Mouse (Mus musculus) midbrain, embryonic 16.5 days (tissue): ENCODE measurements around the gene Gm13695. TPM values are rescaled to one million over a fixed set of nuclear protein-coding genes. Genes with fewer than 3 reads are reported as not detected.

Experiments
- polyA plus RNA-seq: library from polyadenylated mRNA; unstranded; fragments of >200 nt; fragmentation: Nextera tagmentation; extraction: Ambion mirVana; gene quantifications from 2 replicates; pipeline ENCODE4 v1.2.1, GENCODE M21; 2015

Gene Gm13695
- polyA plus RNA-seq, 1 experiment from 2014 or later, result not detected

Other genes starting within 250 kb of the Gm13695 start
- gene Itgav, start 242.9 kb upstream of the Gm13695 start, polyA plus RNA-seq, result 19.9 and 20.5 TPM in 2 replicates
- gene Fam171b, start 154.7 kb upstream of the Gm13695 start, polyA plus RNA-seq, result 87.2 and 94.6 TPM in 2 replicates
- not detected in 2 replicates for gene Zswim2, start 26.1 kb upstream of the Gm13695 start, polyA plus RNA-seq
- gene Gm13698, start 11.6 kb upstream of the Gm13695 start, polyA plus RNA-seq, result not detected in 2 replicates
- not detected in 2 replicates for gene Gm13693, start 5.8 kb upstream of the Gm13695 start, polyA plus RNA-seq
- not detected in 2 replicates for gene Gm13696, start 5.8 kb downstream of the Gm13695 start, polyA plus RNA-seq
- not detected in 2 replicates for gene Gm13694, start 11.6 kb downstream of the Gm13695 start, polyA plus RNA-seq
- gene Gm13697, start 17.4 kb downstream of the Gm13695 start, polyA plus RNA-seq, result not detected in 2 replicates
- gene Gm13691, start 23.2 kb downstream of the Gm13695 start, polyA plus RNA-seq, result not detected in 2 replicates